Mouse (Mus musculus) naive thymus-derived CD4-positive, alpha-beta T cell, adult 2 months (primary cell): ENCODE results near the gene Gsdme.

Experiments used
- DNase-seq: peaks from one replicate; pipeline ENCODE4 v3.0.0-alpha.2; 2011; ENCODE audit warnings: low read depth

Gene Gsdme

DNA sequence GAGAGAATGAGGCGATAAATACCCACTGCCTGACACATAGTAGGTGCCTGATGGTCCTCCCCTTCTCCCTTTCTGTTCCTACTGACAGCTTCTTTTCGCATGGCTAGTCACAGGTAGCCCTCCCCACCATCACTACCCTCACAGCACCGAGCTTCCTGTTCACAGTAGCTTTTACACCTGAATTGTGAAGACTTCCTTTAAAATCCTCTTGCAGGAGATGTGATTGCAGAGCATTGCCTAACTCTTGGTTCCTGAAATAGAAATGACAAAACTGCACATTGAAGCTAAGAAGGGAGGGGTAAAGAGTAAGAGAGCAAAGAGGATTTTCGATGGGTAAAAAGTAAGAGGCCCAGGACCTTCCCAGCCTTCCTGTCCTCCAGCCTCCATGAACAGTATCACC, 18.7 kb downstream of the Gsdme start:
- DNase-seq: peak; percentile 17

DNA sequence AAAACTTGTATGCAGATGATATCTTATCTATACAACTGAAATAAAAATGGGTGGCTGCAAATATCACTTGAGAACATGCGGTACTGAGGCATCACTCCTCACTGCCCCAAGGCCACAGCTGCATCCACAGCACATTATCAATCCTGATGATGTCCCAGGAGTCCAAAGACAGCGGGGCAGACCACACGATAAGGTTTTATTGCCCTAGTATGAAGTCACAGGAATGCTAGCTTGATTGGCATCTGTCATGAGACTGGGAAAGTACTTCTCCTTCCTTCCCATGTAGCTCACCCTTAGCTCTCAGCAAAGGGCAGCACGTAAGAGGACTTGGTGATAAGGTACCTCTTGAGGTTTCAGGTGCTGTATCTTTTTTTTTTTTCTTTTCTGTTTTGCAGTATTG, 19.5 kb downstream of the Gsdme start:
- DNase-seq: no peak

DNA sequence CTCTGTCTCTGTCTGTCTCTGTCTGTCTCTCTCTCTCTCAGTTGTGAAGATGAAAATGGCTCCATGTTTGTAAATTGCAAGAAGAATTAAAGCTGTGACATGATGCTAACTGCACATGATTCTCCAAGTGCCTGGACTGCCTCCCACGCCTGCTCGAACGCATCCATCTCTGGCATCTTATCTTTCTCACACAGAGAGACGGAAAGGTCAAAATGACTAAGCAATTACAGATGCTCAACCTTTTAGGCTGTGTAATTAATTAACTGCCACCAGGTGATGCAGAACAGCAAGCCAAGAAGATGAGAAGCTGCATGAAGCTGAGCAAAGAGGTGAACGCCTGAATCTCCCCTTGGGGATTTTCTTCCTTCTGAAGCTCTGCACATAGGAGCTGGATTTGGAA, 23.2 kb downstream of the Gsdme start:
- DNase-seq: no peak

DNA sequence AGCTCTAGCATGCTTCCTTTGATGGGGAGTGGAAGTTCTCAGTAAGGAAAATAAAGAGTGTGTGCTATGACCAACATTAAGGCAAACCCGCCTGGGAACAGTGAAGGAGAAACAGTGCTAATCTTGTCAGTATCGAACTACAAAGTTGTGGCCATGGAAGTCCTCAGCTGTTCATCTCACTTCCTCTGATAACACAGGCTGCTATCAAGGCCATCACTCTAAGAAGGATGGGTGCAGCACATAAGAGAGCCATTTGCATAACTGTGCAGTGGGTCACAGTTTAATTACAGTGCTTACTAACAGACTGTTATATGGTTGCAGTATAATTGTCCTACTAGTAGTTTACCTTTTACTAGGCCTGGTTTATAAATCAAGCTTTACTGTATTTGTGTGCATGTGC, 23.8 kb downstream of the Gsdme start:
- no peak for DNase-seq

DNA sequence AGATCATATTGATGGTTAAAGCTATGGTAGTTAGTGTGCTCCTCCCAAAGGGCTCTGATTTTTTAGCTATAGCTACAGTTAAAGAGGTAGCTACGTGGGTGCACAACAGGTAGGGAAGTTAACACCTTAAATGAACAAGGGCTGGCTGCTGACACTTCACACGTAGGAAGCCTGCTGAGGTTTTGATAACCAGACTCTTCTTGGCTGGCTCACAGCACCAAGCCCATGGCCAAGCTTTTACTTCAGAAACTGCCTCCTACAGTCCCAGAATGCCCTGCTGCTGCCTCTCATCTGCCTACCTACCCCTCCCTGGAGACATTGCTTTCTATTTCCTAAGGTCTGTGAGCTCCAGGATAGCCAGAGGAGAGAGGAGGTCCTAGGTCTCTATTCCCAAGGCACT, 25.7 kb downstream of the Gsdme start:
- DNase-seq: no peak

DNA sequence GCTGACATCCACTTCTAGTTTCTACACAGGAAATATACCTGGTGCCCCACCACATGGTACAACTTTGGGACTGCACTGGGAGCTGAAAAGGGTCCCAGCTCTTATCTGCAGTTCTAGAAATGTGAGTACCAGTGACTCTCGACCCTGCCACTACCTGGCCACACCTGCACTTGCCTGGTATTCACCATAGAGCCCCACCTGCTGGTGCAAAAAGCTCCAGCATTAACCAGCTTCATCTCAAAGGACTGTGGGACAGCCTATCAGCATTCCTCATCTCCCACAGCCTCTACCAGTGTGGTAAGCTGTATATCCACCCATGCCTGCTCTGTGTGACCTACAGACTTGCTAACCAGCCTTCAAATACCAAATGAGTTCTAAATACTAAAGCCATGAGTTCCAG, 30.7 kb downstream of the Gsdme start:
- DNase-seq: no peak

DNA sequence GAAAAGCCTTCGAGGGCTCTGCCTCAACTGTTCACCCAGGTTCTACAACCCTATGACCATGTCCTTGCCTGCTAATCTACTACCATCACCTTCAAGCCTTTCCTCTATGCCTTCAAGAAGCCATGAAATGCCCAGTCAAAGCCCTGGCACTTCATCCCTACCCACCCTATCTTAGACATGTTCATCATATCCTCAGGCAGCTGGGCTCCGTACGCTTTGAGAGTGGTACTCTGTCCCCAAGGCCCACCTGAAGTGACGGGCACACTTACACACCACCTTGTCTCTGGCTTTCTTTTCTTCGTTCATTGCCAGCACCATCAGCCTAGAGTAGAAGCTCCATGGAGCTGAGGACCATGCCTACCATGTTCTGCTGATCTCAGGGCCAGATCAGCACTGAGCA, 32.4 kb downstream of the Gsdme start:
- no peak for DNase-seq

DNA sequence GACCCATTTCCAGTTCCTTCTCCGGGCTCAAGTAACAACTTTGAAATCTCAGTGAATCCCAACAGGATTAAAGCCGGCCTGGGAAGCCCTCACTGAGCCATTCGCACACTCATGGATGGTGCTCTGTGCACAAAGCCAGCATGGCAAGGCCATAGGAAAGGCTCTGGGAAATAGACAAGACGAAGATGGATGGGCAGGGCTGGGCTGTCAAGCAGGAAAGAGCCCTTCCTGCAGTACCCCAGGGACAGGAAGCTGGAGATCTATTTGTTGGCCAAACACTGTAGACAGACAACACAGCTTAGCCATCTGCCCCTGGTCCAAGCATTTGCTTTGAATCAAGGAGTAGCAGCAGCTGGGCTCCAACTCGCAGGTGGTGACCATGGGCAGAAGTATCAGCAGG, 35.5 kb downstream of the Gsdme start:
- DNase-seq: no peak

DNA sequence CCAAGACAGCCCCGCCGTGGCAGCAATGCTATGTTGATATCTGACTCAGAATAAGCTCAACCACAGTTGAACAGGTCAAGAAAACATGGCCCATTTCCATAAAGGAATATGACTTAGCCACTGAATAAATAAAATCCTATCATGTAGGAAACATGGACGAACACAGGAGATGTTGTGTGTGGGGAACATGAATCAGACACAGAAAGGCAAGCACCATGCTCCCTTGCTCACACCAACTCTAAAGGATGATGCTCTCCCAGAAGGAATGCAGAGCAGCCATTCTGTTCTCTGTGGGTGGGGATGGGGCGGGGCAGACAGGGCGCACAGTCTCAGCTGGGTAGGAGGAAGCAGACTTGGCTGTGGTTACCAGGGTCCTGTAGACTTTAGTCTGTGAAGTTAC, 38.4 kb downstream of the Gsdme start:
- no peak for DNase-seq

DNA sequence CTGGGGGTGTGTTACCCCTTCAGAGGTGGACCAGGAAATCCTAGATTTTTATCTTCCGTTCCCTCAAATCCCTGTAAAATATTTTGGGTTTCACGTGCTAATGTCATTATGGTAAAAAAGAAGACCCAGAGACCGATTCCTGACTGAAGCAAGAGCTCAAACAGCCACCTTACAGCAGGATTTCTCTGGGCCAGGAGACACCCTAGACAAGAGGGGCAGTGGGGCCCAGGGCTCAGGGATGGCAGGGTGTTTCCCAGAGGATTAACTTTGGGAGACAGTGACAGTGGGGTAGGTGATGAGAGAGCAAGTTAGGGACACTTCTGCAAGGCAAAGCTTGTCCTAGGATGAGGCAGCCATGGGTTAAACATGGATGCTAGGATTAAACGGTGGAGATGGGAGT, 40.1 kb downstream of the Gsdme start:
- DNase-seq: no peak

DNA sequence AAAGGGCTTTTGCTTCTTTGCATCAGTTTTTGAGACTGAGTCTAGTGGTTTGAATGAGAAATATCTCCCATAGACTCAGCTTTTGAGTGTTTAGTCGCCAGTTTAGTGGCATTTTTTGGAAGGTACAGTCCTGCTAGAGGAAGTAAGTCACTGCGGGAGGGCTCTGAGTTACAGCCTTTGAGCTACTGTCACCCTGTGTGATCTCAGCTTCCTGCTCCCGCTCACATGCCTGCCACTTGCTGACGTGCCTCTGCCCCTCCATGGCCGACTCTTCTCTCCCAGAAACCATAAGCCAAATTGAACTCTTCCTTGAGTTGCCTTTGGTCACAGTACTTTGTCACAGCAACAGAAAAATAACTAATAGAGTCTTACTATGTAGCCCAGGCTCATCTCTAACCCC, 40.7 kb downstream of the Gsdme start:
- peak; percentile 30 for DNase-seq

DNA sequence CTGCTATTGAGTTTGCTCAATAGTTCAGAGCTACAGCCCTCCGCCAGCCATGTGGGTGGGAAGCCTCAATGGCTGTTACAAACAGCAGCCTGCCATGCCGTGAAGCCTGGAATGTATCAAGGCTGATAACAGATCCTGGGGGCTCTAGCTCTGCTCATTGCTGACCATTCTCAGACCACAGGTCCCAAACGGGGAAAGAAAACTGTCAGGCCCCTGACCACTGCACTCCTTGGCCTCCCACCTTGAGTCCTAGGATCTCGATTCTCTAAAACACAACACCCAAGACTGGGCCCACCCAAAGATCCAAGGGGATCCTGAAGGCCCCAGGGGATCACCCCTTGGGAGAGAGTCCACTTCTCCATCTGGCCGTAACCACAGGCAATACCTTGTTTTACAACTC, 41.3 kb downstream of the Gsdme start:
- no peak for DNase-seq

DNA sequence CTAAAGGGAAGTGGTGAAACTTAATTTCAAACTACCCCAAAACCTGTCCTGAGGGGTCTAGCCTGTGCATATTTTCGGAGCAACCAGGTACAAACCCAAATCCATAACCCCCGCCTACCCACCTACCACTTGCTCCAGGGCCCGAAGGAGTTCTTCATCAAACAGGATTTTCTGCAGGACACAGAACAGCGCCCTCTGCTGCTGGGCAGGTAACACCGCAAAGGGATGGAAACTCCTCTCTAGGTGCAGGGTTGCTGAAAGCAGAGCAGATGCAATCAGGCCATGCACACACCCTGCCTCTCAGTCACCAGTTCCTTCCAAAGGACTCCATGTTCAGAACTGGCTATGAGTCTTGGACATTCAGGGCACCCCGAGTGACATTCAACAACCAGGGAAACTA, 42.8 kb downstream of the Gsdme start:
- DNase-seq: peak; percentile 66

DNA sequence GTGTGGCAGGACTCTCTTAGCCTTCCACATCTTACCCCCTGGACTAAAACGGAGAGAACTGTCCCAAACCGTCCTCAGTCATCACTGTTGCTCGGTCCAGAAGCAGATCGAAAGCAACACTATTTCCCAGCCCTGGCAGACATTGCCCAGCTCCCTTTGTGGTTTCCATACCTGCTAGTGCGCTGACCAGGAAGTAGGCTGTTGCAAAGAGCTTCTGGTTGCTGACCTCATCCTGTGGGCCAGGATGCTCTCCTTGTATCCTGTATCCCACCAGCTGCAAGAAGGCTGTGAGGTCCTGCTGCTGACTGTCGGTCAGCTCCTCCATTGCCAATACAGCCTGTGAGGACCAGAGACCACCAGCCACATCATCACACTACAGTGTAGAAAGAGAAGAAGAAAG, 44.6 kb downstream of the Gsdme start:
- DNase-seq: no peak

DNA sequence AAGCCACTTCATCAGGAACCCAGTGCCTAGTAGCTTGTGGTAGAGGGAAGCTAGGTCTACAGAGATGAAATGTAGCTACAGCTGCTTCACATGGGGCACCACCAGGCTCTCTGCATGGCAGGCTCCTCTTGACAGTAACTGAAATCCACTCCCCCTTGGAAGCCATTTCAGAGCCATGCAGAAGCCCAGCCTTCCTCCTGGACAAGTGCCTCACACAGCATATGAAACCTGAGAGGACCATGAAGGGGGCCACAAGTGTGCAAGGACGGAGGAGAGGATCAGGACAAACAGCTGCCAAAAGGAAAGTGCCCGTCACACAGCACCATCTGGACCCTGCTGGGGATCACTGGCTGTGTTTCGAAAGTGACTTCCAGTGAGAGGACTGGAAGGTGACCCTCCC, 45.0 kb downstream of the Gsdme start:
- no peak for DNase-seq

DNA sequence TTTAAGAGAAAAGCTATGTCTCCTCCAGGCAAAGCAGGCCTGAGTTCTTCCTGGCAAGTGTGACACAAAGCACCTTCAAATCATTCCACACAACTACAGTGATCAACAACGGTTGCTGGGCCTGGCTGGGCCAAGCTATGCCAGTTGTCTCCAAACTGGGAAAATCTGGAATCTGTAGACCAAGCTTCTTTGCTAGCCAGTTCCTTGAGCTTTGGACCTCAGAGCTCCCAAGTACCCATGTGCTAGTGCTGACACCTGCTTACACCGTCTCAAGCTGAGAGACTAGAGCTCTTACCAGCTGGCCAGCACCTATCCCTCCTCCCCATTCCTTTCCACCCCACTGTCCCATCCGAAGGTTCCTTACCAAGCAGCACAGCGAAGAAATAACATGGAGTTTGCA, 47.7 kb downstream of the Gsdme start:
- DNase-seq: no peak

DNA sequence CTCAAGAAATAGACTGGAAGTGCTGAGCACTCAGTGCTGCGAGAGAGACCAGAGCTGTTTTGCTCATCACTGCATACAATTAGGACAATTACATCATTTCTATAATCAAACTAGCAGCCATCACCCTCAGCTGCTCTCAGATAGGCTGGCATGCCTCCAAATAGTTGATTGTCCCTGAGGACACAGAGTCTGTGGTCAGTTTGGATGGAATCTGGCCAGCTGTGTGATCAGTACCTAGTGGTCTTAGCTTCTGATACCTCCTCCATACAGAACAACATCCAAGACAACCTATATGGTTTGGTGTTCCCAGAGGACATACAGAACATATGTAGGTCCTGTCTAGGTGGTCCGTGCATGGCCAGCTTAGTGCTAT, 48.3 kb downstream of the Gsdme start:
- no peak for DNase-seq

DNA sequence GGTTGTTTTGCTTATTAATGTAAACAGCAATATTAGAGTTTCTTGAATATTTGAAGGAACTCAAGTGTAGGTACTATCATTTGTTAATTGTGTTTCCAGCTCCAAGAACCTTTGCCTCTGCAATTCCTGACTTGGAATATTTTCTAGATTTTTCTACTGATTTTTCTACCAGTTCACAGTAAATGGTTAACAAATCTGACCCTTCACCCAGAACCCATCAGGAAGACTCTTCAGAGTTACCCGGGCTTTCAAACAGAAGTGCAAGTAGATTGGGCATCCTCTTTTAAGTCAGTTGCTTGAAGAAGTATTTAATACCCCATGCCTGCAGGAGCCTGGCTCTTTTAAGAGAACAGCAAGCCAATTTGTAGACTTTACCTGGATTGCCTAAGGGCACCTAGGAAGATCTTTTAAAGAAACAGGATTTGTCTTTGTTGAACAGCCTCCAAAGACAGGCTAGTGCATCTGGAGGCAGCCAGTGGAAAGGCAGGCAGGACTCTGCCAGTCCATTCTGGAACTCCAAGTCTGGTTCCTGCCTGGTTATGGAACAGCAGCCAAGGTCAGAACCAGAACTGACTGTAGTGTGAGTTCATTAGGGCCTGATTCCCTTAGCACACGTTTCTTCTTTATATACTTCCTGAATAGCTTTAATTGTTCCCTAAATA, 48.8 kb downstream of the Gsdme start:
- no peak for DNase-seq

DNA sequence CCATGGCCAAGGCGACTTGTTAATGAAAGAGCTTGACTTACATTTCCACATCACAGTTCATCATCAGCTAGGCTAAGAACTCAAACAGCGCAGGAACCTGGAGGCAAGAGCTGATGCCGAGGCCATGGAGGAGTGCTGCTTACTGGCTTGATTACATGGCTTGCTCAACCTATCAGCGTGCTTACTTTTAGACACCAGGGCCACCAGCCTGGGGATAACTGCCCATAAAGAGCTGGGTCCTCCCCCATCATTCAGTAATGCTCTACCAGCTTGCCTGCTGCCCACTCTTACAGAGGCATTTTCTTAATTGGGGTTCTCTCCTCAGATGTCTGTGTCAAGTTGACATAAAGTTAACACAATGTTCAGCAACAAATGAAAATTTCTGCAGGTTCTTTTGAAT, 58.6 kb downstream of the Gsdme start:
- no peak for DNase-seq

DNA sequence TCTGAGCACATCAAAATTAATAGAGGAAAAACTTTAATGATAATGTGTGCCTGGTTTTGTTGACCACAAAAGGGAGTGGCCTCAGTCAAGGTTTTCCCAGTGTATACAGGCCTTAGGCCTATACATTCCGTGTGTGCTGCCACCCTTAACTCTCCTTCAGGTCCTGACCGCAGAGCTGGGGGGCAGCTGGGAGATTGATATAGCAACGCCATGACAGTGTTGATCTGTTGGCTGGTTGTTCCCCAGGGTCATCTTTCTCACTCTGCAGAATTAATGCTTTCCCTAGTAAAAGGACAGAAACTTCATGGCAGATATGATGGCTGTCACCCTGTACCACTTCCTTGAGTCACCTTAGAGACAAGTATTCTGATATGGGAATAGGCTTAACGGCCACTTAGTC, 59.3 kb downstream of the Gsdme start:
- DNase-seq: no peak

DNA sequence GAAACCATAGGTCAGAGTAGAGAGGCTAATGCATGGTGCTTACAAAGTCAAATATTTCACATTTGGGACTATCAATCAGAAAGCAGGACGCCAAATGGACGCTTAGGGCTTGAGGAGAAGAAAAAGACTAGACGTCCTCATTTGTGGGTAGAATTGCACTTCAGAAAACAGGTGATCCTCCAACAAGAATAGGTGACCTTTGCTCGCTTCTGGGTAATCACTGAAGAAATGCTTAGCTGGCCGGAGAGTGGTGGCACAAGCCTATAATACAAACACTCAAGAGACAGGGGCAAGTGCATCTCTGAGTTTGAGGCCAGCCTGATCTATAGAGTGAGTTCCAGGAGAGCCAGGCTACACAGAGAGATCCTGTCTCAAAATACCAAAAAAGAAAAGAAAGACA, 69.8 kb downstream of the Gsdme start:
- DNase-seq: no peak

DNA sequence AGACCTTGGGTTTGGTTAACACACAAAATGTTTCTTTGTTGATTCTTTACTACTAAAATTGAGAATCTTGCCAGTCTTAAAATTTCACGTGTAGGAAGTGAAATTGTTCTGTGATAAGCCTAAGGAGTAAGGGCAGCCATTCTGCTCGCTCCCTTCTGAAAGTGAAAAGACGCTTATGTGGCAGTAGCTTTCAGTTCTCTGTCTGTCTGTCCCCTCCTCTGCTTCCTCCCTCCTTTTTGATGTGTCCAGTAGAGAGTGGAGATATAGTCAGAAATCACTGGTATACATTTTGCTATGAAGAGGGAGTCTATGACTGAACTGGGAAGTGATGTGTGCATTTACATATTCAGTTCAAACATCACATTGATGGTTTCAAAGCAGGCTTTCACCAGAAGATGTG, 70.8 kb downstream of the Gsdme start:
- DNase-seq: no peak

DNA sequence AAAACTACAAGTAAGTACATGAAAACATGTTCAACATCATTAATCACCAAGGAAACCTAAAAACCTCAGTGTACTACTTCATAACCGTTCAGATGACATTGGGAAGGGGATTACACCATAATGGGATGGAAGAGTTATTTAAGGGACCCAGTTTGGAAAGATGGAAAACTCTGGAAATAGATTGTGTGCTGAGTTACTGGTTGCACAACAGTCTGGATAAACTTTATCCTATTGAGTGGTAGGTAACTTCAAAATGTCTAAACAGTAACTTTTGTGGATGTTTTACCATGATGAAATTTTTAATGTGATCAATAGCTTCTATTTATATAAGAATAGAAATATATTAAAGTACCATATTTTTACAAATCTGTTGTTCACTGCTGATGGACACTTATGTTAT, 71.5 kb downstream of the Gsdme start:
- DNase-seq: no peak

DNA sequence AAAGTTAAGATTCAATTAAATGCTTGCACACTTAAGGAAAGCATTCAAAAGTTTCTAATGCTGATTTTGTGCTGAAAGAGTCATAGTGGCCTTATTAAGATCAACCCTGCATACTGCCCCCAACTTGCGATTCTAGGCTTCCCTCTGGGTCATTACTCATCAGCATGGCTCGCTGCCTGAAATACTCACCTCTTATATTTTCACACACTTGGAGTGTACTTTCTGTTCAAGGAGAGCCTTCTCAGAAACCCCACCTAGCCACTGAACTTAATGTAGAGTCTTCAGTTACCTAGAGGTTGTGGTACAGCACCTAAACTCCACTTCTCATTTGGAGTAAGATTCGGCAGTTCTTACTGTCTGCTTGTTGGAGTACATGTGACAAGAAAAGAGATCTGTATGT, 72.1 kb downstream of the Gsdme start:
- DNase-seq: no peak

DNA sequence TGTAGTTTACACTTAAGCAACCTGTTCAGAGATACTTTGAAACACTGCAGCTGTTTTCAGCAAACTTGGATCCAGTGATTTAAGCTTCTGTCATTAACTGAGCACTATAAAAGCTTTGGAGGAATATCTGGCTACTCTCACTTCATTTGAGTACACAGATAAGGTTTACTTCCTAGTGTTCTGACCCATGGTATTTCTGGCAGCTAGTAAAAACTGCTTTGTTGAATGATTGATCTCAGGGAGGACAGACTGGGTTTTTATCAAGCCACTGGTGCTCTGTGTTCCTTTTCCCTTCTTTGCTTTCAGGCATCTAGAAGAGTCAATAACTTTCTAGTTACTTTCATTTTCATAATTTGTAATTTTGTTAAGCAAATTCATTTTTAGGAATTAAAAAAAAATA, 74.3 kb downstream of the Gsdme start:
- DNase-seq: no peak
